Mouse (Mus musculus): ENCODE data around the gene Cep63.

GRCm38 (mm10) chr9:102637115-102637514, 10.8 kb upstream of the Cep63 start:
- no peak for TF ChIP-seq POLR2AphosphoS2 (IDR thresholded peaks at IDR 0.05; ENCODE audit: insufficient read length, low read depth)
- TF ChIP-seq POLR2A (IDR thresholded peaks at IDR 0.05; ENCODE audit: insufficient read length, low read depth) = no peak
- no peak for TF ChIP-seq MYOD1 (IDR thresholded peaks at IDR 0.05; ENCODE audit: control insufficient read depth in 1 of 3, insufficient read length in 2 of 3, low read depth in 2 of 3)
- TF ChIP-seq CEBPB (IDR thresholded peaks at IDR 0.05; ENCODE audit: insufficient read depth, poor library complexity, severe bottlenecking) = no peak
- TF ChIP-seq REST (IDR thresholded peaks at IDR 0.05; ENCODE audit: insufficient read depth, insufficient read length) = no peak
- TF ChIP-seq SRF (IDR thresholded peaks at IDR 0.05; ENCODE audit: control insufficient read depth, insufficient read length, low read depth) = no peak
- no peak for TF ChIP-seq TCF12 (IDR thresholded peaks at IDR 0.05; ENCODE audit: insufficient read depth, poor library complexity, severe bottlenecking)
- TF ChIP-seq TCF3 (IDR thresholded peaks at IDR 0.05; ENCODE audit: insufficient read length, low read depth) = no peak
- TF ChIP-seq E2F4 (IDR thresholded peaks at IDR 0.05; ENCODE audit: insufficient read depth) = no peak

Measured in myocyte (in vitro differentiated cells).